Mouse (Mus musculus): ENCODE measurements around the gene Sumo3. TPM values are rescaled to one million over a fixed set of nuclear protein-coding genes. Genes with fewer than 3 reads are reported as not detected.

Sumo3 gene
- 10 to 100 TPM; 54.8 to 61.2 TPM for total RNA-seq (2021)

GRCm38 (mm10) chr10:77605908-77606826 is at the start of gene Sumo3, which contains the start of gene Gm49325:
Gene Sumo3, plus strand, starts transcription at chr10:77606097.
Gene Gm49325, plus strand, starts transcription at chr10:77606197.
- DNase-seq (ENCODE audit: low spot score) = peak; percentile 94
- intact Hi-C loops (cut with DNase I) = loop anchor here (2.0 kb wide), 1 partner anchor 19 kb away; no protein-coding TSS in a partner anchor

GRCm38 (mm10) chr10:77556631-77557030 is 49.3 kb upstream of the Sumo3 start:
- intact Hi-C loops (cut with DNase I) = no loop called here
- no peak for DNase-seq (ENCODE audit: low spot score)

GRCm38 (mm10) chr10:77557641-77558040 is 48.3 kb upstream of the Sumo3 start:
- no peak for DNase-seq (ENCODE audit: low spot score)
- intact Hi-C loops (cut with DNase I) = no loop called here

- no peak for DNase-seq (ENCODE audit: low spot score)
- intact Hi-C loops (cut with DNase I) = no loop called here
Measured at GRCm38 (mm10) chr10:77560090-77560489, 45.8 kb upstream of the Sumo3 start.

- DNase-seq (ENCODE audit: low spot score) = no peak
- intact Hi-C loops (cut with DNase I) = no loop called here
Measured at GRCm38 (mm10) chr10:77560830-77561229, 45.1 kb upstream of the Sumo3 start.

- no peak for DNase-seq (ENCODE audit: low spot score)
- intact Hi-C loops (cut with DNase I) = no loop called here
Measured at GRCm38 (mm10) chr10:77561508-77561907, 44.4 kb upstream of the Sumo3 start.

- DNase-seq (ENCODE audit: low spot score) = no peak
- intact Hi-C loops (cut with DNase I) = loop anchor here (5.0 kb wide), 1 partner anchor 283 kb away; no protein-coding TSS in a partner anchor
Measured at GRCm38 (mm10) chr10:77565005-77565404, 40.9 kb upstream of the Sumo3 start.

- peak; percentile 57 for DNase-seq (ENCODE audit: low spot score)
- intact Hi-C loops (cut with DNase I) = loop anchor here (1.0 to 5.0 kb wide), 2 partner anchors 49 to 284 kb away; no protein-coding TSS in a partner anchor
Measured at GRCm38 (mm10) chr10:77566651-77567050, 39.2 kb upstream of the Sumo3 start.

GRCm38 (mm10) chr10:77569481-77569880 is 36.4 kb upstream of the Sumo3 start:
- no peak for DNase-seq (ENCODE audit: low spot score)
- intact Hi-C loops (cut with DNase I) = loop anchor here (5.0 kb wide), 1 partner anchor 287 kb away; no protein-coding TSS in a partner anchor

- intact Hi-C loops (cut with DNase I) = loop anchor here (5.0 kb wide), 1 partner anchor 288 kb away; no protein-coding TSS in a partner anchor
- no peak for DNase-seq (ENCODE audit: low spot score)
Measured at GRCm38 (mm10) chr10:77569973-77570658, 35.8 kb upstream of the Sumo3 start.

- DNase-seq (ENCODE audit: low spot score) = no peak
- intact Hi-C loops (cut with DNase I) = no loop called here
Measured at GRCm38 (mm10) chr10:77572225-77572624, 33.7 kb upstream of the Sumo3 start.

GRCm38 (mm10) chr10:77573162-77573561 is 32.7 kb upstream of the Sumo3 start:
- intact Hi-C loops (cut with DNase I) = no loop called here
- no peak for DNase-seq (ENCODE audit: low spot score)

GRCm38 (mm10) chr10:77580027-77580920 is 25.6 kb upstream of the Sumo3 start:
- DNase-seq (ENCODE audit: low spot score) = no peak

GRCm38 (mm10) chr10:77581023-77581407 is 24.9 kb upstream of the Sumo3 start:
- DNase-seq (ENCODE audit: low spot score) = no peak
- intact Hi-C loops (cut with DNase I) = loop anchor here (5.0 kb wide), 1 partner anchor 41 kb away; the partner anchor contains the start of gene Ube2g2

More at GRCm38 (mm10) chr10:77580027-77580920, 25.6 kb upstream of the Sumo3 start:
- intact Hi-C loops (cut with DNase I) = loop anchor here (5.0 kb wide), 1 partner anchor 42 kb away; the partner anchor contains the start of gene Ube2g2

GRCm38 (mm10) chr10:77581408-77582284 is 24.3 kb upstream of the Sumo3 start, which contains the start of gene Pttg1ip:
Gene Pttg1ip, plus strand, starts transcription at chr10:77581720.
- intact Hi-C loops (cut with DNase I) = loop anchor here (5.0 kb wide), 1 partner anchor 41 kb away; the partner anchor contains the start of gene Ube2g2
- DNase-seq (ENCODE audit: low spot score) = peak; percentile 95

GRCm38 (mm10) chr10:77582285-77582618 is 23.6 kb upstream of the Sumo3 start:
- intact Hi-C loops (cut with DNase I) = loop anchor here (5.0 kb wide), 1 partner anchor 40 kb away; the partner anchor contains the start of gene Ube2g2
- DNase-seq (ENCODE audit: low spot score) = no peak

GRCm38 (mm10) chr10:77583795-77584422 is 22.0 kb upstream of the Sumo3 start:
- peak; percentile 51 for DNase-seq (ENCODE audit: low spot score)

GRCm38 (mm10) chr10:77586637-77587036 is 19.3 kb upstream of the Sumo3 start:
- intact Hi-C loops (cut with DNase I) = loop anchor here (2.0 kb wide), 1 partner anchor 18 kb away; no protein-coding TSS in a partner anchor
- DNase-seq (ENCODE audit: low spot score) = no peak

More at GRCm38 (mm10) chr10:77583795-77584422, 22.0 kb upstream of the Sumo3 start:
- intact Hi-C loops (cut with DNase I) = loop anchor here (5.0 kb wide), 1 partner anchor 38 kb away; the partner anchor contains the start of gene Ube2g2

Measured in heart, postnatal 25 days (tissue).